Mouse (Mus musculus): ENCODE results near the gene Nepro.

Nepro gene

GRCm38 (mm10) chr16:44724083-44724787 is at the start of gene Nepro:
Nepro (plus strand) TSS chr16:44724301.
- DNase-seq (ENCODE audit: low spot score): peak; percentile 97

- no peak for DNase-seq (ENCODE audit: low spot score)
Observed at GRCm38 (mm10) chr16:44676357-44676756, 47.7 kb upstream of the Nepro start.

DNA sequence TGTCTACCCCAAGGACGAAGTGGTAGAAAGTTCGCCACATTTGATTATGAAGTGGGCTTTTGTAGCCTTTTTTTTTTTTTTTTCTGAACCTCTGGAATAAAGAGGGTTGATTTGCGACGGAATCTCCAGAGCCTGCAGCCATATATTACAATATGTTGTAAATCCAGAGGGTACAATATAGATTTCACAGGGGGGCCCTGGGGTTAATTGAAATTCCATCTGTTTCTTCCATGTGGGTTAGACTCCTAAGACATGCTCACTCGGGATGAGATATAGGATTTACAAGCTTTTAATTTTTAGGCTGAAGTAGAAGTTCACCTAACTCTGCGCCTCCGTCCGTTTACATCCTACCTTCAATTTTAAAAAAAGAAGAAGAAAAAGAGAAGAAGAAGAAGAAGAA is 45.0 kb upstream of the Nepro start:
- no peak for DNase-seq (ENCODE audit: low spot score)

DNA sequence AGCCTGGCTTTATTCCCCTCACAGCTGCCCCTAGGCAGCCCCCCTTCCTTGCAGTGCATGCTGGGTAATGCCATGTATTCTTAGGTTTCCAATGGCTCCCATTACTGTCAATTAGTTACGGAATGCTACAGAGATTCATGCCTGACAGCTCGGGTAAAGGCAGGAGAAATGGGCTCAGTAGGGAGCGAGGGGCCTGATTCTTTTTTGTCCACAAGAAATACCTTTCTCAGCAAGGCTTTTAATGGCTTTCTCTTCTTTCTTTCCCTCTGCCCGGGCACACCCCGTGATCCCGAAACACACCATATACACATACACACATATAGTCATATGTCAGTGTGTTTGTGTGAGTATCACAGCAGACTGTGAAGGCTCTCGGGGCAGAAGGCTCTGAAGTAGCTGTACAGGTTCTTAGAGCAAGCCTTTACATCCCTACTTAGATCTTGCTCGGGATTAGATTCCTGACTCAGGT is 44.6 kb upstream of the Nepro start:
- DNase-seq (ENCODE audit: low spot score): no peak

DNA sequence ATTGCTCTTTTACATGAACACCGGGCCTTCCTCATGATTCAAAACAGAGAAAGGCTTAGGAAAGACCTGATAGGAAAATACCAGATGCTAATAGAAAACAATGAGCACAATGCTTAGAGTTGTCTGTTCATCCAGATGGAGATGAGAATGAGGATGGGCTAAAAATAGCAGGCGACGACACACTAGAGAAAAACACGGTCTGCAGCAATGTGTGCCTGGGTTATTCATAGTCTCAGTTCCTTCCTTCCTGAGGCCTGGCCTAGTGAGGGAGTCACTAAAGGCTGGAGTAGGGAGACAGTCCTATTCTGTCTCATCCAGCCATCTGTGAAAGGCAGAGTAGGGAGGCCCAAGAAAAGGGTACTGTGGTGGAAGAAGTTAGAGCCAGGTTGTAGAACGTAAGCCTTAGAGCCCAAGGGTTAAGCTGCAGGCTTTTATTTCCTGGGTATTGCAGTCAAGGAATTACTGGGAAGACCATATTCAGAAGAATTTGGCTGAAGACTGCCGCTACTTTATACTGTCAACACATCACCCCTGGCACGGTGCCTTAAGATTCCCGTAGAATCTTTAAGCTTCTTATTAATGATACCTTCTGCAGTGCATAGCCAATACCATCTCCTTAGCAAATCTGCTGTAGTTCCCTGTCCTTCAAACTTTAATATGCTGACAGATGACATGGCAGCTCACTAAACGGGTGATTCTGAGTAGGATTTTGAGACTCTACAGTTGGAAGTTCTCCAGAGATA is 43.2 kb upstream of the Nepro start:
- no peak for DNase-seq (ENCODE audit: low spot score)

GRCm38 (mm10) chr16:44684646-44685045 is 39.5 kb upstream of the Nepro start:
- DNase-seq (ENCODE audit: low spot score): no peak

GRCm38 (mm10) chr16:44685401-44685800 is 38.7 kb upstream of the Nepro start:
- no peak for DNase-seq (ENCODE audit: low spot score)

- no peak for DNase-seq (ENCODE audit: low spot score)
Observed at GRCm38 (mm10) chr16:44686991-44687718, 36.9 kb upstream of the Nepro start.

GRCm38 (mm10) chr16:44687719-44688420 is 36.2 kb upstream of the Nepro start:
- no peak for DNase-seq (ENCODE audit: low spot score)

DNA sequence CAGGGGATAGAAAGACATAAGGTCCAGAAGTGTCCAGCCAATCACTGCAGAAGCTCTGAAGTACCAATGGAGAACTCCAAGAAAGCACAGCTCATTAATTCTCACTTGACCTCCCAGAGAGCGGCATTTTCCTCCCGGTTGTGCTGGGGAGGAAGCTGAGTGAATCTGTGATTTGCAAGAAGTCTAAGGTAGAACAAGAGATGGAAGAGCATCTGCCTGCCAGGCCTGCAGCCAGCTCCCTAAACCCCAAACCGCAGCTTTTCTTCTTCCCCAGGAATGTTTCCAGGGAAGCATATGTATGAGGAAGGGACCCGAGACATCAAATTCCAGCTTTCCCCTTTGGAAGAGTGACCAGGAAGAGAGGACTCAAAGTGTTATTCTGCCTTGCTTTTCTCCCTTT is 35.6 kb upstream of the Nepro start:
- no peak for DNase-seq (ENCODE audit: low spot score)

GRCm38 (mm10) chr16:44690501-44690900 is 33.6 kb upstream of the Nepro start:
- no peak for DNase-seq (ENCODE audit: low spot score)

GRCm38 (mm10) chr16:44691066-44691465 is 33.0 kb upstream of the Nepro start:
- DNase-seq (ENCODE audit: low spot score): no peak

DNA sequence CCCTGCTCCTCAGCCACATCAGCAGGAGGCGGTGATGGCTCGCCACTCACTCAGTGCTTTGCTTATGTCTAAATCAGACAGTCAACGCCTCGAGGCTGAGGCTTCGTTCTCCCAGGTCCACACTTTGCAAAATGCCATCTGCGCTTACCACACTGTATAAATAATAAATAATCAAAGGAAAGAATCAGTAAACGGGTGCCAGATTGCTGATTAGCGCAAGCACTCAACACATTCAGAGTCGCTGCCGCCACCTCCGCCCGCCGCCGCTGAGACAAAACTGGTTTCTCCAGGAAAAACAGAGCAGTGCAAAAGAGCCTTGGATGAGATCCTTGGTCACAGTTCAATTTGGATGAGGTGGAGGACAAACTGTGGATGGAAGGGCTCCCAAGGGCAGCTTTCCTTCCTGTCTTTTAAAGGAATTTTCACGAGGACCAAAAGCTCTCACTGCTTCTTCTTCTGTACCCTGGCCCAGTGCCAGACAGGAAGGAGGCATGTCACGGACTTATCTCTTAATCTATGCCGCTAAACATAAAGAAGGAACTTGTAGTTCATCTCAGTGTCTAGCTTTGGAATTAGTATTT is 32.5 kb upstream of the Nepro start:
- peak; percentile 13 for DNase-seq (ENCODE audit: low spot score)

DNA sequence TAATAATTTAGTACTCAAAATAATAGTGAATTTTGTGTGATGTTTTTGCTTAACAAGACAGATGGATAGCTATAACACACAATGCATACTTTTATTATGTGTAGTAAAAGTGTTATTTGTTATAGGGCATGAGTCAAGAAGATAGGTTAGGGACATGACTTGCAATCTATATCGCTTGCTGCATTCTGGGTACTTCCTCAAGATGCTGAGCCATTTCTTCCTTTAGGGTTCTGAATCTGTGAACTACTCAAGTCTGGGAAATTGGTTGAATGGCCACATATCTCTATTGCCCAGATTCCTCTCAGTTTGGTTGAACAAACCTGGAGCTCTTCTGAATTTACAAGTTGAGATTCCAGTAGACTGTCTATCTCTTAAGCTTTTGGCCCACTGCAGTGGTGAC is 31.6 kb upstream of the Nepro start:
- DNase-seq (ENCODE audit: low spot score): no peak

GRCm38 (mm10) chr16:44693695-44694094 is 30.4 kb upstream of the Nepro start:
- DNase-seq (ENCODE audit: low spot score): no peak

- no peak for DNase-seq (ENCODE audit: low spot score)
Observed at GRCm38 (mm10) chr16:44695214-44695858, 28.8 kb upstream of the Nepro start.

DNA sequence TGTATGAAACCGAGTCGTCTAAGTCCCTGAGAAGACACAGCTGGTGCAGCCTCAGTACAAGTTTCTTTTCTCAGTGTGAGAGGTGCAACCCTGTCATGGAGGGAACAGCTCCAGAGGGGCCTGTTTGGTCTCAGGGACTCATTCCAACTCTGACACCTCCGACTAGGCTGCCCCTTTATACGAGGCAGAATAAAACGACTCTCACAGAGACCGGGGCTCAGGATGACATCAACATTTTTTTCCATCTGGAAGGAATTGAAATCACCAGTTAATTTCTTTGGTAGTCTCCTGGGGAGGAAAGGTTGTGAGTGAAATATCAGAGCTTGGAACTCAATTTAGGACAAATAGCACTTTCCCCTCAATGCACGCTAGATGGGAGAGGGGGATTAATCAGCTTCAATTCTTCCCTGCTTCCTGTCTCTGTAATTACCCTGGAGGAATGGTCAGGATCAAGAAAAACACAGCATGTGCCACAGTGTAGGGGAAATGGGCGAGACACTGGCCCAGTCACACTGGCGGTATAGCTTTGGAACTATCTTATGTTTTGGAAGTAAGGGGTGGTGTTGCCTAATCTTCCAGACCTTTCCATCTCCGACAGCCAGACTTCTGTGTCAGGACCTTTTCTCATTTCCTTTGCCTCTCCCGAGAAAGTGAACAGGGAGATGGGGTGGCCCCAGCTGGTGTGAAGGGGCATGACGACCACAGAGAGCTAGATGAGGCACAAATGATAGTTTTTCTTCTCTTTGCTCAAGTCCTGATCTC is 28.1 kb upstream of the Nepro start:
- no peak for DNase-seq (ENCODE audit: low spot score)

DNA sequence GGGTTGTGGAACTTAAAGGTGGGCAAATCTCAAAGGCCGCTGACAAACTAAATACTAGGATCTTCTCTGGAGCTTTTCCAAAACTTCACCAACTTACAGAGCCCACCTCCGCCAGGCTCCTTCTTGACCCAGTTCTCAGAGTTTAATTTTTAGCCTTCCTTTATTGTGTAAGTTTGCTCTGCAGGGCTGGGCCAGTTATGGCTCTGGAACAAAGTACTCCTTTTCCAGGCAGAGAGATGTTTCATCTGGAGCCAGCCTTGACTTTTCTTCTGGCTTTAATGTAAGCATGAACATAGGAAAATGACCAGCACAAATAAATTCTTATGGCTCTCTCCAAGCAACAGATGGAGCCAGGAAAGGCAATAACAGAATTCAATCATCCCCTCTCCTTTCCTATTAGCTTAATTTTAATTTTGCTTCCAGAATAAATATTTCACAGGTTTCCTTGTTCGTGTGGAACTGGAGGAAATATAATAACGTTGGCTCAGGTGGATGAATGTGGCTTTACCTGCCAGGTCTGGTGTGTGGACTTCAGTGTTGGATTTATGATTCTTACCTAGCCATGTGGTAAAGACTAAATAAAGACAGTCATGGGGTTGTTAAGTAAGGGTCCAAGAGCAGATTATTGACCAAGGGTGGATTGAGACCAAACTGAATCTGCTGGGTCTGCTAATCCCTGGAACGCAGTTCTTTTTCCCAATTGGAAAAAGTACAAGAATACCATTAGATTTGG is 26.5 kb upstream of the Nepro start:
- no peak for DNase-seq (ENCODE audit: low spot score)

DNA sequence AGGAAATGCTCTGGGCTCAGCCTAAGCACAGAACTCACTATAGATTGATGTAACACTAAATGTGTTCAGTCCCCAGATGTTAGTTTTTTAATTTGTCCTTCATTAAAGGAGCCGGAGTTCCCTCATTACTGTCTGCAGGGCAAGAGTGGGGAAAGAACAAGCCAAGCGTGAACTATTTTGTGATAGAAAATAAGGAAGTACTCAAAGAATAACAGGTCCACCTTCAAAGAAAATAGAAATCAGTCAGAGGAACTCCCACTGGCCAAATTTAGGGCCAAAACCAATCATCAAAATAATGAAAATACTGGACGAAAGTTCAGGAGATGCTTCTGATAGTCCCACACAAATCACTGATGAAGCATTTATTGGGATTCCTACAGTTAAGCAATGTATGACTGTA is 22.9 kb upstream of the Nepro start:
- DNase-seq (ENCODE audit: low spot score): no peak

GRCm38 (mm10) chr16:44702272-44702671 is 21.8 kb upstream of the Nepro start:
- DNase-seq (ENCODE audit: low spot score): no peak

Data from yolk sac, embryonic 10.5 days (tissue).